Mouse (Mus musculus): ENCODE data around the gene Dupd1. TPM values are rescaled to one million over a fixed set of nuclear protein-coding genes. Genes with fewer than 3 reads are reported as not detected.

Gene Dupd1
- total RNA-seq (2021): not detected

DNA sequence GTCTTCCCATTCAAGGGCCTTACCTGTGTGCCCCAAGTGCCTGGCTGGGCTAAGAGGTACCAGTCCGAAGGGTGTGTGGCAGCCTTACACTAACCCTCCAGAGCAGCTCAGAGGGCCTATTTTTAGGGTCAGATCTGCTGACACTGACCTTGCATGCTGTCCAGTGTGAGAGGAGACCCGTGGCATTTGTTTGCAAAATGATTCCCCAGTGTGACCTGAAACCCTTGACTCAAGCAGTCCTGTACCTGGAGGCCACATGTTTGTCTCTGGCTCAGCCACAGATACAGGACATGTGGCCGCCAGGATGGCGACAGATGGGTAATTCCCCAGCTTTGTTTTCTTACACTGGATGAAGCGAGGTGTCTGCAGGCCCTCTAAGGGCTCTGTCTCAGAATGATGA is at the start of gene Dupd1:
Gene Dupd1 (minus strand): TSS at position 91 of the 400 bp plus-strand sequence.
- intact Hi-C loops (cut with DNase I): no loop called here
- DNase-seq: no peak

GRCm38 (mm10) chr14:21763736-21764135 is 49.4 kb upstream of the Dupd1 start:
- intact Hi-C loops (cut with DNase I): no loop called here
- DNase-seq: no peak

- intact Hi-C loops (cut with DNase I): no loop called here
- no peak for DNase-seq
Observed at GRCm38 (mm10) chr14:21761560-21761959, 47.2 kb upstream of the Dupd1 start.

GRCm38 (mm10) chr14:21753367-21753766 is 39.0 kb upstream of the Dupd1 start:
- intact Hi-C loops (cut with DNase I): loop anchor here (5.0 kb wide), 1 partner anchor 79 kb away; no protein-coding TSS in a partner anchor
- no peak for DNase-seq

DNA sequence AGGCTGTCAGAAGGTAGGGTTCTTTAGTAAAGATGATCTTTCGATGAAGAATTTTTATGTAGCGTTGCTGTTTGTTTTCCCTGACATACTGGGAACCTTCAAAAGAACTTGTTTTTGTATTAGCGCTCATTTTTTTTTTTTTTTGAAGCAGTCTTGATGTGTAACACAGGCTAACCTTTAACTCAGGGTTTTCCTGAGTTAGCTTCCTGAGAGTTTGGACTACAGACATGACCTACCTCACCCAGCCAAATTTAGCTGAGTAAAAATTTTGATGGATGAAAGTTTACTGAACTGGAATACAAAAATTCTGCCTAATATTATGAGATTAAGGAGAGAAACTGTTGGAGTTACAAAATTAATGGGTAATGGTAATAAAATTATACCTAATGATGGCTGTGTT is 38.0 kb upstream of the Dupd1 start:
- DNase-seq: no peak
- intact Hi-C loops (cut with DNase I): loop anchor here (5.0 kb wide), 1 partner anchor 80 kb away; no protein-coding TSS in a partner anchor

GRCm38 (mm10) chr14:21750881-21751542 is 36.6 kb upstream of the Dupd1 start, which contains the start of gene Dusp13:
Dusp13 (minus strand) TSS chr14:21751181.
- peak; percentile 57 for DNase-seq
- intact Hi-C loops (cut with DNase I): loop anchor here (5.0 kb wide), 1 partner anchor 81 kb away; no protein-coding TSS in a partner anchor

DNA sequence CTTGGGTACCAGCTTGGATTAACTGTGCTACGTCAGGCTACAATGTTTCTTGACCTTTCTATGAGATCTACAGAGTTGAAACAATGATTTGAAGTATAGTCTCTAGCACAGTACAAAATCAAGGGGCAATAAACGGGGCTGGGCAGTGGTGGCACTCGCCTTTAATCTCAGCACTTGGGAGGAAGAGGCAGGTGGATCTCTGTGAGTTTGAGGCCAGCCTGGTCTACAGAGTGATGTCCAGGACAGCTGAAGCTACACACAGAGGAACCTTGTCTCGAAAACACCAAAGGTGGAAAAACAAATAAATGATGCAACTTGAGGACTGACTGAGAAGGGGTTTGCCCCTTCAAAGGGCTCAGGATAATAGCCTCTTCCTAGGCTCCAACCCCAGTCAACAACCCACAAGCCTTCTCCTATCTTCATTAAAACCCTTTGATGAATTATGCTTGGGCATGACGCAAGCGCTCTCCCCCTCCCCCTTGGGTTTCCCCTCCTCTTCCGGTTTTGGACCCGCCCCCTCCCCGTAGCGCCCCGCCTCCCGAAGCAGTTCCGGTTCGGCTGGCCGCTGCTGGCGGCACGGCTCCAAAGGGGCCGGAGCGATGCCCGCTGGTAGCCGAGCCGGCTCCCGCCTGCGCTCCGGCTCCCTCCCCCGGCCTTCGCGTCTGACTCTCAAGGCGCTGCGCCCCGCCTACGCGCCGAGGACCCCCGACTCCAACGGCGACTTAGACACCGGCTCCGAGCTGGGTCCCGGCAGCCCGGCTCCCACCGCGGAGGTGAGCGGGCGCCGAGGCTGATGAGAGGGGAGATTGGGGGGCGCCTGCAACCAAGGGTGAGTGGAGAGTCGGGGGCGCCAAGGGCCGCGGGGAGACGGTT is 35.9 kb upstream of the Dupd1 start, which contains the start of gene Samd8:
Gene Samd8 (plus strand): TSS at position 524 of the 873 bp plus-strand sequence.
- DNase-seq: peak; percentile 95
- intact Hi-C loops (cut with DNase I): loop anchor here (5.0 kb wide), 1 partner anchor 82 kb away; no protein-coding TSS in a partner anchor

- DNase-seq: peak; percentile 60
- intact Hi-C loops (cut with DNase I): loop anchor here (10.0 kb wide), 1 partner anchor 254 kb away; no protein-coding TSS in a partner anchor
Observed at GRCm38 (mm10) chr14:21748142-21748870, 33.9 kb upstream of the Dupd1 start.

- intact Hi-C loops (cut with DNase I): loop anchor here (10.0 kb wide), 1 partner anchor 253 kb away; no protein-coding TSS in a partner anchor
- DNase-seq: no peak
Observed at GRCm38 (mm10) chr14:21747436-21748141, 33.2 kb upstream of the Dupd1 start.

GRCm38 (mm10) chr14:21746846-21747245 is 32.5 kb upstream of the Dupd1 start:
- intact Hi-C loops (cut with DNase I): loop anchor here (10.0 kb wide), 1 partner anchor 252 kb away; no protein-coding TSS in a partner anchor
- DNase-seq: no peak

- DNase-seq: no peak
- intact Hi-C loops (cut with DNase I): loop anchor here (10.0 kb wide), 1 partner anchor 251 kb away; no protein-coding TSS in a partner anchor
Observed at GRCm38 (mm10) chr14:21746251-21746650, 31.9 kb upstream of the Dupd1 start.

- intact Hi-C loops (cut with DNase I): loop anchor here (10.0 kb wide), 1 partner anchor 250 kb away; no protein-coding TSS in a partner anchor
- DNase-seq: no peak
Observed at GRCm38 (mm10) chr14:21745149-21745548, 30.8 kb upstream of the Dupd1 start.

- intact Hi-C loops (cut with DNase I): loop anchor here (10.0 kb wide), 1 partner anchor 249 kb away; no protein-coding TSS in a partner anchor
Observed at GRCm38 (mm10) chr14:21744169-21744568, 29.8 kb upstream of the Dupd1 start.

DNA sequence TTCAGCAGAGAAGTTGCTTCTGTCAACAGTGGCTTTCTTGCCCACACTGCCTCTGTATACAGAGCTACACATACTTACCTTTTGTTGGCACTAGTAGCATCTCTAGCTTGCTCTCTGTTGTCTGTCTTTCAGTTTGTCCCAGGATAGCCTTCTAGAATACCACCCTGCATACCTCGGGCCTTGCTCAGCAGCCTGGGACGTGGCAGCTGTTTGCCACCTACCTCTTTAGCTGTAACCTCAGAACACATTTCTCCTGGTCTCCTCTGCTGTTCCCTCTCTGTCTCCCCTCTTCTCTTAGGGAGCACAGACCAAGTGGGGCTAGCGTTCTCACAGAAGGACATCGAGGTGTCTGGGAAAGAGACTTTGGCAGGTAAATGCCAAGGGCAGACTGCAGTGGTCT is 28.1 kb upstream of the Dupd1 start:
- no peak for DNase-seq
- intact Hi-C loops (cut with DNase I): loop anchor here (10.0 kb wide), 1 partner anchor 248 kb away; no protein-coding TSS in a partner anchor

More at GRCm38 (mm10) chr14:21744169-21744568, 29.8 kb upstream of the Dupd1 start:
- no peak for DNase-seq

GRCm38 (mm10) chr14:21741786-21742185 is 27.4 kb upstream of the Dupd1 start:
- intact Hi-C loops (cut with DNase I): loop anchor here (1.0 to 10.0 kb wide), 2 partner anchors 247 to 604 kb away; no protein-coding TSS in a partner anchor
- DNase-seq: peak; percentile 86

DNA sequence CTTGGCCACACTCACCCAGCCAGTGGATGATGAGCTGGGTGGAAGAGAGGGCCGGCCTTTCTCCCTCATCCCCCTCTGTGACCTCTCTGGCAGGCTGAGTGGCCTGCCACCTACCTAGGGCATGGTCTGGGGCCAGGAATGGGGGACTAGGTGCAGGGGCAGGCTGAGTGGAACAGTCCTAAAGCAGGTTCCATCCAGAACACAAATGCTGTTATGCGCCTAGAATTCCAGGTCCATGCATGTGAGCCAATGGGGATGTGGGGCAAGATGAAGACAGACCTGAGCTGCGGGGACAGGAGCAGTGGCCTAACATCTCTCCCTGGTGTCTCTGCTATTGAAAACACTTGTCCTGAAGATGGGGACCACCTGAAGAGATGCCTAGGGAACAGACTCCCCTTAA is 26.9 kb upstream of the Dupd1 start:
- intact Hi-C loops (cut with DNase I): loop anchor here (1.0 to 10.0 kb wide), 2 partner anchors 247 to 604 kb away; no protein-coding TSS in a partner anchor
- no peak for DNase-seq

GRCm38 (mm10) chr14:21740345-21740744 is 26.0 kb upstream of the Dupd1 start:
- intact Hi-C loops (cut with DNase I): loop anchor here (10.0 kb wide), 1 partner anchor 246 kb away; no protein-coding TSS in a partner anchor
- no peak for DNase-seq

GRCm38 (mm10) chr14:21733131-21733905 is 18.9 kb upstream of the Dupd1 start:
- DNase-seq: no peak
- intact Hi-C loops (cut with DNase I): no loop called here

Measured in left cerebral cortex, postnatal 4 days (tissue).